Mouse (Mus musculus) lung, postnatal 0 days (tissue): ENCODE data around the gene Hmga1. TPM values are rescaled to one million over a fixed set of nuclear protein-coding genes. Genes with fewer than 3 reads are reported as not detected.

ENCODE experiments used
- ATAC-seq: fragments of 200-750 bp; cut with Nextera tagmentation; 2 replicates; pipeline ENCODE4 v1.8.0; 2017; ENCODE audit warnings: moderate library complexity
- DNase-seq: peaks from one replicate; pipeline ENCODE4 v3.0.0-alpha.2; 2016; ENCODE audit warnings: low spot score
- H3K27ac ChIP-seq: fragments of 300-500 bp; sonication (generic); 2 replicates; pipeline ENCODE4 v1.5.1; 2014; ENCODE audit warnings: antibody characterized with exemption, mild to moderate bottlenecking, low read length, mixed read lengths
- H3K27me3 ChIP-seq: fragments of 300-500 bp; sonication (generic); replicated peaks from 2 replicates; pipeline ENCODE4 v1.6.1; 2014; ENCODE audit warnings: low read length, mixed read lengths; ENCODE audit not compliant: insufficient read depth
- H3K36me3 ChIP-seq: fragments of 300-500 bp; sonication (generic); 2 replicates; pipeline ENCODE4 v1.6.1; 2014; ENCODE audit warnings: low read length, mixed read lengths; ENCODE audit not compliant: insufficient read depth
- H3K4me1 ChIP-seq: fragments of 300-500 bp; sonication (generic); 2 replicates; pipeline ENCODE4 v1.6.1; 2014; ENCODE audit warnings: antibody characterized with exemption, low read depth, low read length, mixed read lengths; ENCODE audit not compliant: insufficient read depth
- H3K4me2 ChIP-seq: fragments of 300-500 bp; sonication (generic); replicated peaks from 2 replicates; pipeline ENCODE4 v1.6.1; 2014; ENCODE audit warnings: low read depth, mild to moderate bottlenecking, low read length, moderate library complexity, mixed read lengths
- H3K4me3 ChIP-seq: fragments of 300-500 bp; sonication (generic); 2 replicates; pipeline ENCODE4 v1.5.1; 2014; ENCODE audit warnings: low read depth, low read length
- H3K9ac ChIP-seq: fragments of 300-500 bp; sonication (generic); replicated peaks from 2 replicates; pipeline ENCODE4 v1.6.1; 2014; ENCODE audit warnings: low read depth, mild to moderate bottlenecking
- H3K9me3 ChIP-seq: fragments of 300-500 bp; sonication (generic); 2 replicates; pipeline ENCODE4 v1.6.1; 2016; ENCODE audit warnings: low read length, mixed read lengths
- CTCF ChIP-seq: IDR thresholded peaks from 2 replicates; pipeline ENCODE4 v1.5.1; 2016; ENCODE audit warnings: antibody characterized with exemption, mild to moderate bottlenecking
- EP300 ChIP-seq: IDR thresholded peaks from 2 replicates; pipeline ENCODE4 v1.6.1; 2016; ENCODE audit warnings: antibody characterized with exemption, mild to moderate bottlenecking, control low read depth
- WGBS: fragments of 180-500 bp; shearing (Covaris S2); extraction: QIAGEN DNeasy Blood & Tissue Kit; methylation state at CpG from one replicate; pipeline ENCODE4 v1.1.7; 2014; 5-methylcytosine and 5-hydroxymethylcytosine counted together
- polyA plus RNA-seq: library from polyadenylated mRNA; unstranded; fragments of >200 nt; fragmentation: Nextera tagmentation; extraction: Ambion mirVana; gene quantifications from 2 replicates; pipeline ENCODE4 v1.2.1, GENCODE M21; 2015

Hmga1 gene
- polyA plus RNA-seq, 1 experiment from 2014 or later = 50.6 TPM

GRCm38 (mm10) chr17:27573772-27574320 lies 17.5 kb downstream of the Hmga1 start:
- 84% methylated on average over 10 of the region's 10 CpGs for WGBS
- Histone ChIP-seq H3K4me3 (no peak overlapping the region), H3K27ac (no peak overlapping the region), H3K9me3 (no peaks in the 10 kb centered on the region), H3K27me3 (no peaks in the 10 kb centered on the region), H3K4me2 (no peak overlapping the region), H3K36me3 (no peaks in the 10 kb centered on the region), H3K4me1 (no peaks in the 10 kb centered on the region), H3K9ac (no peak overlapping the region)
- ATAC-seq (no peak), DNase-seq (no peak)
- TF ChIP-seq CTCF (no peak), EP300 (no peak)

- H3K36me3 ChIP-seq = 0 out of 2 replicates have a peak, but pooled peaks cover 2% of the 10 kb centered on the region
- ATAC-seq (peak; percentile 87), DNase-seq (peak; percentile 84)
- H3K4me2 ChIP-seq = no peak overlapping the region
- H3K9me3 ChIP-seq = no peaks in the 10 kb centered on the region
- H3K4me3 ChIP-seq = no peak overlapping the region
- H3K4me1 ChIP-seq = no peaks in the 10 kb centered on the region
- TF ChIP-seq CTCF (no peak), EP300 (no peak)
- H3K9ac ChIP-seq = no peak overlapping the region
- H3K27me3 ChIP-seq = no peaks in the 10 kb centered on the region
- 80% methylated on average over 15 of the region's 16 CpGs for WGBS
- H3K27ac ChIP-seq = no peak overlapping the region
These were observed 18.3 kb downstream of the Hmga1 start for GRCm38 (mm10) chr17:27574470-27575115.

- H3K27me3 ChIP-seq = no peaks in the 10 kb centered on the region
- peak overlapping the region; percentile 52 for H3K27ac ChIP-seq
- peak; percentile 18; the same call in 1 of the 2 replicates for ATAC-seq
- TF ChIP-seq CTCF (no peak), EP300 (no peak)
- H3K4me3 ChIP-seq = no peak overlapping the region
- no peak for DNase-seq
- no peak overlapping the region for H3K4me2 ChIP-seq
- H3K9me3 ChIP-seq = no peaks in the 10 kb centered on the region
- H3K9ac ChIP-seq = no peak overlapping the region
- WGBS = 58% methylated on average over 10 of the region's 10 CpGs
- 0 out of 2 replicates have a peak, but pooled peaks cover 4% of the 10 kb centered on the region for H3K36me3 ChIP-seq
- no peaks in the 10 kb centered on the region for H3K4me1 ChIP-seq
These were observed 18.9 kb downstream of the Hmga1 start for GRCm38 (mm10) chr17:27575116-27575776.

DNA sequence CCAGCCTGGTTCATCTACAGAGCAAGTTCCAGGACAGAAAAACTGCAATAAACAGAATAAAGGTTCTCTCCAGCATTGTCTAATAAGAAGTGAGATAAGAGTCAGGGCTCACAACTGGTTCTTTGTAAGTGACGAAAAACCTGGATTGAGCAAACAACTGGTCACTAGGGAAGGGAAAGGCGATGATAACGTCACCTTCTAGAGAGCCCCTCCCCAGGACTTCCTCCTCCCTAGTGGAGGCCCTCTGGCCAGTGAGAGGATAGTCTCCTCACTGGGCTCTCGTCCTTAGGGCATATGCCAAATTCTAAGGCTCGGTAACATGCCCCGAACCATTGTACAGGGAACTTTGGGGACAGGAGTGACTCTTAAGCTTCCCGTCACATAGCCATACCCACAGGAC lies 19.8 kb downstream of the Hmga1 start:
- Histone ChIP-seq H3K9ac (no peak overlapping the region), H3K36me3 (peaks cover 8% of the 10 kb centered on the region; the same call in 1 of the 2 replicates), H3K4me1 (no peaks in the 10 kb centered on the region), H3K4me3 (no peak overlapping the region), H3K4me2 (no peak overlapping the region), H3K9me3 (no peaks in the 10 kb centered on the region), H3K27ac (no peak overlapping the region), H3K27me3 (no peaks in the 10 kb centered on the region)
- WGBS = 61% methylated on average over 7 of the region's 7 CpGs
- peak; percentile 25; the same call in 1 of the 2 replicates for ATAC-seq
- DNase-seq = peak; percentile 44
- TF ChIP-seq EP300 (no peak), CTCF (no peak)

- Histone ChIP-seq H3K36me3 (peaks cover 8% of the 10 kb centered on the region; the same call in 1 of the 2 replicates), H3K9ac (no peak overlapping the region), H3K4me1 (no peaks in the 10 kb centered on the region), H3K4me3 (no peak overlapping the region), H3K9me3 (no peaks in the 10 kb centered on the region), H3K4me2 (no peak overlapping the region), H3K27ac (no peak overlapping the region), H3K27me3 (no peaks in the 10 kb centered on the region)
- DNase-seq (peak; percentile 29), ATAC-seq (peak; percentile 31; the same call in 1 of the 2 replicates)
- TF ChIP-seq EP300 (no peak), CTCF (peak; percentile 63)
- 50% methylated on average over 6 of the region's 6 CpGs for WGBS
These were observed 21.2 kb downstream of the Hmga1 start for GRCm38 (mm10) chr17:27577468-27577867.

- WGBS = 94% methylated on average over 10 of the region's 10 CpGs
- Histone ChIP-seq H3K4me3 (no peak overlapping the region), H3K4me2 (no peak overlapping the region), H3K4me1 (no peaks in the 10 kb centered on the region), H3K9ac (no peak overlapping the region), H3K27ac (no peak overlapping the region), H3K9me3 (no peaks in the 10 kb centered on the region), H3K27me3 (no peaks in the 10 kb centered on the region), H3K36me3 (peaks cover 11% of the 10 kb centered on the region; the same call in 1 of the 2 replicates)
- ATAC-seq = no peak
- TF ChIP-seq CTCF (no peak), EP300 (no peak)
- no peak for DNase-seq
These were observed 22.2 kb downstream of the Hmga1 start for GRCm38 (mm10) chr17:27578487-27578886.
